Comparison of ENCODE assay signal across 9 mouse cellular contexts in genomic region chr4:134838706-134839105, GRCm38 (mm10). TPM values are rescaled to one million over a fixed set of nuclear protein-coding genes. Genes with fewer than 3 reads are reported as not detected.
"Had no signal": no experiment of that assay in that cellular context is flagged by ENCODE, and none has a peak within 500 bp of the region (broad histone marks: within the 10 kb centered on the region; RNA-seq: fewer than 3 reads in every experiment).

No protein-coding gene starts in this region.

RNA-seq across cellular contexts. Expression of gene Rhd, which starts 25.6 kb away (rescaled TPM):
- total RNA-seq: layer of hippocampus, adult 18-20 months; layer of hippocampus, adult 2 months; layer of hippocampus, adult 8-10 months; layer of hippocampus, postnatal 10 days; layer of hippocampus, postnatal 14 days; layer of hippocampus, postnatal 25 days; layer of hippocampus, postnatal 36 days; left cerebral cortex, adult 18-20 months had no signal
- polyA plus RNA-seq: large intestine, adult 2 months had no signal
